Mouse (Mus musculus) embryonic facial prominence, embryonic 10.5 days (tissue): ENCODE measurements around the gene Cnbd2. TPM values are rescaled to one million over a fixed set of nuclear protein-coding genes. Genes with fewer than 3 reads are reported as not detected.
A peak's percentile ranks its signal among the peaks of the same experiment; 100 is the strongest.

Experiments used
- DNase-seq: peaks from one replicate; pipeline ENCODE4 v3.0.0-alpha.2; 2017; ENCODE audit warnings: low spot score
- H3K27ac ChIP-seq: fragments of 300-500 bp; sonication (generic); replicated peaks from 2 replicates; pipeline ENCODE4 v1.5.1; 2016; ENCODE audit warnings: mild to moderate bottlenecking
- H3K27me3 ChIP-seq: fragments of 300-500 bp; sonication (generic); replicated peaks from 2 replicates; pipeline ENCODE4 v1.6.1; 2016; ENCODE audit warnings: low read depth, mild to moderate bottlenecking; ENCODE audit not compliant: poor library complexity, severe bottlenecking
- H3K36me3 ChIP-seq: fragments of 300-500 bp; sonication (generic); replicated peaks from 2 replicates; pipeline ENCODE4 v1.6.1; 2016; ENCODE audit warnings: mild to moderate bottlenecking, moderate library complexity
- H3K4me1 ChIP-seq: fragments of 300-500 bp; sonication (generic); 2 replicates; pipeline ENCODE4 v1.6.1; 2016
- H3K4me3 ChIP-seq: fragments of 300-500 bp; sonication (generic); 2 replicates; pipeline ENCODE4 v1.5.1; 2016; ENCODE audit warnings: mild to moderate bottlenecking, moderate library complexity
- H3K9me3 ChIP-seq: fragments of 300-500 bp; sonication (generic); 2 replicates; pipeline ENCODE4 v1.6.1; 2016; ENCODE audit warnings: mild to moderate bottlenecking
- WGBS: fragments of 180-500 bp; shearing (Covaris S2); methylation state at CpG from one replicate; pipeline ENCODE4 v1.1.7; 2016; 5-methylcytosine and 5-hydroxymethylcytosine counted together
- polyA plus RNA-seq: library from polyadenylated mRNA; unstranded; fragments of >200 nt; fragmentation: Nextera tagmentation; extraction: Ambion mirVana; gene quantifications from 2 replicates; pipeline ENCODE4 v1.2.1, GENCODE M21; 2016

The Cnbd2 gene
- polyA plus RNA-seq = 2.8 and 3.3 TPM in 2 replicates

GRCm38 (mm10) chr2:156312297-156312897 lies at the start of gene Cnbd2, which contains the start of gene Scand1:
Gene Cnbd2 (plus strand): TSS chr2:156312299.
Gene Scand1 (minus strand): TSS chr2:156312704.
- DNase-seq = peak; percentile 90
- Histone ChIP-seq H3K36me3 (peaks cover 32% of the 10 kb centered on the region), H3K4me3 (peak within 1 kb of the TSS; percentile 95), H3K4me1 (peaks cover 16% of the 10 kb centered on the region), H3K9me3 (no peaks in the 10 kb centered on the region), H3K27ac (peak within 1 kb of the TSS; percentile 98), H3K27me3 (no peaks in the 10 kb centered on the region)
- under 1% methylated on average over 49 of the region's 49 CpGs for WGBS

DNA sequence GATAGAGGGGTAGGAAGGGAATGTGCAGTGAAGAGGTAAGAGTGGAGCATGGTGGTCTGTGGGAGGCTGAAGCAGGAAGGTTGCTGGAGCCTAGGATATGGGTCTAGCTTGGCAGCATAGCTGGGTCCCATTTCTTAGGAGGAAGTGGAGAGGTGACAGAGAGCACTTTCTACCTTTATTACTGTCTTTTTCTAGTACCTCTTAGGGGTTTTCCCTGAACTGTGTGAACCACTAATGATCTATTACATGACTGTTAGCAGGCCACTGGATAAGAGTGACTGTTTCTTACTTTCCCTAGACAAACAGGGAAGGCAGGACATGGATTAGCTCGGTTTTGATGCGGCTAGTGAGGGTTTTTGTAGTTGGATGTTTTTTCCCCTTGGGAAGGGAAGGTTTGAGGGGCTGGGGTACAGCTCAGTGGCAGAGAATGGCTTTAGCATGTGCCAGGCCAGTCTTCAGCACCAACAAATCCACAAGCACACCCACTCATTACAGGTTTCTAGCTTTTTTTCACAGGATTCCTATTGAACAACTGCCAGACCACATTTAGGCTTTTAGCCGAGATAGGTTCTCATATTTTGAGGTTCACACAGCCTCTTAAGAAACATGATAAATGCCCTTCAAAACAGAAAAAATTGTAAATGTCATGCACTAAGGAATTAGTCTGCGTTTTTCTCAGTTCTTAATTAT lies 48.8 kb upstream of the Cnbd2 start:
- peaks cover 86% of the 10 kb centered on the region for H3K36me3 ChIP-seq
- H3K4me3 ChIP-seq = no peak overlapping the region
- 90% methylated on average over 4 of the region's 4 CpGs for WGBS
- no peaks in the 10 kb centered on the region for H3K9me3 ChIP-seq
- H3K27ac ChIP-seq = no peak overlapping the region
- no peak for DNase-seq
- no peaks in the 10 kb centered on the region for H3K27me3 ChIP-seq
- no peaks in the 10 kb centered on the region for H3K4me1 ChIP-seq

DNA sequence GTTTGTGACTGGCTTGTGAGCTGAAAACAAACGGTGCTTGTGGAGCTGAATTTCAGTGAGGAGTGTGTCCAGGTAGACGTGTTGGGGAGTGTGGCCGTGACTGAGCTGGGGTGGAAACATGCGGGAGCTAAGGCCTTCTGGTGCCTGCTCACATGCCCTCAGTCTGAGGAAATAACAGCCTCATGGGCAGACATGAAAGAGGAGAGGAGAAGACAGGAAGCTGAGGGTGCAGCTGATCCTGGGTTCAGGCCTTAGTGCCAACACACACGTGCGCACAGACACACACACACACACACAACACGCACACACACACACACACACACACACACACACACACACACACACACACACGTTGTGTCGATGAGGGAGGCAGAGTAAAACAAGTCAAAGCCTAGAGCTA lies 44.5 kb upstream of the Cnbd2 start:
- peaks cover 80% of the 10 kb centered on the region for H3K36me3 ChIP-seq
- no peaks in the 10 kb centered on the region for H3K27me3 ChIP-seq
- no peaks in the 10 kb centered on the region for H3K9me3 ChIP-seq
- no peaks in the 10 kb centered on the region for H3K4me1 ChIP-seq
- WGBS = 96% methylated on average over 9 of the region's 9 CpGs
- no peak overlapping the region for H3K27ac ChIP-seq
- no peak for DNase-seq
- H3K4me3 ChIP-seq = no peak overlapping the region

DNA sequence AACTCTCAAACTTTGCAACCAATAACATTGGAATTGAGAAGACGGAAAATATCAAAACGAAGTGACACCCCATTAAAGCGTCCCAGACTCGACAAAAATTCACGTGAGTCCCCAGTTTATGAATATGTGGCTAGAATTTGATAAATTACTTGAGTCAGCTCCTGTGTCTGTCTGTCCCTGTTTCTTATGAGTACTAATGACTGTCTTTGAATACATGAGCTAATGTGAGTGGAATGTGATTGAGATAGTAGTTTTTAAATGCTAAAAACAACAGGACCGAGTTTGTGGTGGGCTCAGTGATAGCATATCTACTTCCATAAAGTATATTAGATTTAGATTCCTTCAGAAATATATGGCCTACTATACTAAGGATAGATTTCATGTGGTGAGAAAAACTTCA lies 39.5 kb upstream of the Cnbd2 start:
- no peak overlapping the region for H3K4me3 ChIP-seq
- no peaks in the 10 kb centered on the region for H3K4me1 ChIP-seq
- no peak for DNase-seq
- no peak overlapping the region for H3K27ac ChIP-seq
- H3K27me3 ChIP-seq = no peaks in the 10 kb centered on the region
- peaks cover 78% of the 10 kb centered on the region for H3K36me3 ChIP-seq
- no peaks in the 10 kb centered on the region for H3K9me3 ChIP-seq
- WGBS = 95% methylated on average over 6 of the region's 6 CpGs

- Histone ChIP-seq H3K36me3 (peaks cover 77% of the 10 kb centered on the region), H3K4me1 (peaks cover 3% of the 10 kb centered on the region; the same call in 1 of the 2 replicates), H3K4me3 (no peak overlapping the region), H3K27me3 (no peaks in the 10 kb centered on the region), H3K9me3 (no peaks in the 10 kb centered on the region), H3K27ac (no peak overlapping the region)
- DNase-seq = peak; percentile 80
- 66% methylated on average over 4 of the region's 4 CpGs for WGBS
Observed at GRCm38 (mm10) chr2:156278226-156279017, 33.7 kb upstream of the Cnbd2 start.

DNA sequence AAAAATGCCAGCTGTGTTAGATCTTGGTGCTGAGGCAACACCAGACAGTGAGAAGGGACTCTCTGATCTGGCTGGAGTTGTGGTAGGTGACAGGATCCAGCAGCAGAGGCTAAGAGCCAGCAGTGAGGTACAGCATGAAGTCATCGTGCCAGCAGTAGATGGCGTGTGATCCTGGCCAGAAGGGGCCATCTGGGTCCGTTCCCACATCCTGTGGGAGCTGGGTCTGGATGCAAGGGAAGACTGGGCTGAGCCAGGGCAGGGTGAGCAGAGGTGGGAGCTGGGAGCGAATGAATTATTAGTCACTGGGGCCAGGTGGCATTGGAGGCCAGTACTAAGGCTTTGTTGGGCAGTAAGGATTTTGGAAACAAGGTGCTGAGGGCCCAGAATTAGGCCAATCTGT lies 30.9 kb upstream of the Cnbd2 start:
- H3K27ac ChIP-seq = no peak overlapping the region
- no peaks in the 10 kb centered on the region for H3K9me3 ChIP-seq
- no peak overlapping the region for H3K4me3 ChIP-seq
- peaks cover 88% of the 10 kb centered on the region for H3K36me3 ChIP-seq
- WGBS = 83% methylated on average over 4 of the region's 4 CpGs
- H3K27me3 ChIP-seq = no peaks in the 10 kb centered on the region
- no peak for DNase-seq
- peaks cover 3% of the 10 kb centered on the region; the same call in 1 of the 2 replicates for H3K4me1 ChIP-seq

- peaks cover 91% of the 10 kb centered on the region for H3K36me3 ChIP-seq
- no peaks in the 10 kb centered on the region for H3K4me1 ChIP-seq
- H3K9me3 ChIP-seq = no peaks in the 10 kb centered on the region
- no peak for DNase-seq
- H3K27me3 ChIP-seq = no peaks in the 10 kb centered on the region
- no peak overlapping the region for H3K27ac ChIP-seq
- WGBS = 84% methylated on average over 2 of the region's 2 CpGs
- no peak overlapping the region for H3K4me3 ChIP-seq
Observed at GRCm38 (mm10) chr2:156285161-156285560, 26.9 kb upstream of the Cnbd2 start.

DNA sequence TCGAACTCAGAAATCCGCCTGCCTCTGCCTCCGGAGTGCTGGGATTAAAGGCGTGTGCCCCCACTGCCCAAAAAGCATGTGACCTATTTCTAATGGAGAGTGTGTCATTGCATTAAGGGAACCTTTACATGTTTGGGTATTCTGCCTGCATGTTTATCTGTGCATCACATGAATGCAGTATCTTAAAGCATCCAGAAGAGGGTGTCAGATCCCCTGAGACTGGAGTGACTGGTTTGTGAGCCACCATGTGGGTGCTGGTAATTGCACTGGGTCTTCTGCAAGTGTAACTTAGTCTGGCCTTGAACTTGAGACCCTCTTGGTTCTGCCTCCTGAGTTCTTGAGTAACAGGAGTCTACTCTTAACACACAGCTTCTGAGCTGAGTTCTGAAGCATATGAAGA lies 25.4 kb upstream of the Cnbd2 start:
- Histone ChIP-seq H3K27me3 (no peaks in the 10 kb centered on the region), H3K4me3 (no peak overlapping the region), H3K9me3 (no peaks in the 10 kb centered on the region), H3K27ac (no peak overlapping the region), H3K36me3 (peaks cover 96% of the 10 kb centered on the region), H3K4me1 (no peaks in the 10 kb centered on the region)
- 95% methylated on average over 4 of the region's 4 CpGs for WGBS
- no peak for DNase-seq

DNA sequence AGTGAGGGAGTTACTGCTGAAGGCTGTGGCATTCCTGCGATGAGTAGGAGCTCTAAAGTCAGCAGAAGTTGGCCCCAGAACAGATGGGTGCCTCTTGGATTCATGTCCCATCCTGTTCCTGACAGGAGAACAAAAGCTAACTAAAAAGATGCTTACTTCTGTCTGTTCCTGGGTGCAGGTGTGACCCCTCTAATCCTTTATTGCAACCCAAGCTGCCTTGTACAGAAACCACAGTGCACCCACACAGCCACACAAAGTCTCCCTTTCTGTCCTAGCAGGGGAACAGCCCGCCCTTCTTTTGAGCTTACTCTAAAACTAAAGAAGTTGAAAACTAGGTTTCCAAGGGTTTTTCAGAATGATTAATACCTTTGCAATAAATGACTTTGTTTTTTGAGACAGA lies 23.9 kb upstream of the Cnbd2 start:
- Histone ChIP-seq H3K4me3 (no peak overlapping the region), H3K27me3 (no peaks in the 10 kb centered on the region), H3K9me3 (no peaks in the 10 kb centered on the region), H3K36me3 (peaks cover 96% of the 10 kb centered on the region), H3K4me1 (no peaks in the 10 kb centered on the region), H3K27ac (no peak overlapping the region)
- 95% methylated on average over 2 of the region's 2 CpGs for WGBS
- DNase-seq = no peak

DNA sequence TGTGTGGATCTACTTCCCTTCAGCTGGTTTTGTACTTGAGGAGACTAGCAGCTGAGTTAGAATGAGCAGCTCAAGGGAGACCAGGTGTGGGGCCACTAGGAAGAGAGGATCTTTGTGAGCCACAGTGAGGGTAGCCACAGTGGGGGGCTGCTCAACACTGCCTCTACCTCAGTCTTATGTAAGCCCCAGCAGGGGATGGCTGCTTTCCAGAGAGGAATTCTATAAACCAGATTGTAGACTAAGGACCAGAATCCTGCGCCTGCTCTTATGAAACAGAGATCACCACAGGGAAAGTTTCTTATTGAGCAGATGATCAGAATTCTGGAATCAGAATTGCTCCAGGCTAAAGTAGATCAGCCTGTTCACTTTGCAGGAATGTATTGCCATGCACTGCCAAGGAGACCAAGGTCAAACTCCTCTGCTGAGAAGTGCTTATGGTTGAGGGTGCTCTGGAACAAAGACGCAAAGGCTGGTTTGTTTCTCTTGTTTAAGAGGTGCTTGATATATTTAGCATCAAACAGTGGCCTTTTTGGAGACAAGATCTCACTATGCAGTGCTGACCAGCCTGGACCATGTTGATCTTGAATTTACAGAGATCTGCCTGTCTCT lies 22.4 kb upstream of the Cnbd2 start:
- Histone ChIP-seq H3K36me3 (peaks cover 99% of the 10 kb centered on the region), H3K27me3 (no peaks in the 10 kb centered on the region), H3K4me1 (no peaks in the 10 kb centered on the region), H3K9me3 (no peaks in the 10 kb centered on the region), H3K27ac (no peak overlapping the region), H3K4me3 (no peak overlapping the region)
- WGBS = 93% methylated on average over 2 of the region's 2 CpGs
- DNase-seq = no peak

GRCm38 (mm10) chr2:156291998-156292397 lies 20.1 kb upstream of the Cnbd2 start:
- no peak overlapping the region for H3K27ac ChIP-seq
- no peaks in the 10 kb centered on the region for H3K9me3 ChIP-seq
- peaks cover 99% of the 10 kb centered on the region for H3K36me3 ChIP-seq
- no peak overlapping the region for H3K4me3 ChIP-seq
- WGBS = 92% methylated on average over 1 of the region's 1 CpGs
- no peak for DNase-seq
- H3K4me1 ChIP-seq = no peaks in the 10 kb centered on the region
- H3K27me3 ChIP-seq = no peaks in the 10 kb centered on the region

DNA sequence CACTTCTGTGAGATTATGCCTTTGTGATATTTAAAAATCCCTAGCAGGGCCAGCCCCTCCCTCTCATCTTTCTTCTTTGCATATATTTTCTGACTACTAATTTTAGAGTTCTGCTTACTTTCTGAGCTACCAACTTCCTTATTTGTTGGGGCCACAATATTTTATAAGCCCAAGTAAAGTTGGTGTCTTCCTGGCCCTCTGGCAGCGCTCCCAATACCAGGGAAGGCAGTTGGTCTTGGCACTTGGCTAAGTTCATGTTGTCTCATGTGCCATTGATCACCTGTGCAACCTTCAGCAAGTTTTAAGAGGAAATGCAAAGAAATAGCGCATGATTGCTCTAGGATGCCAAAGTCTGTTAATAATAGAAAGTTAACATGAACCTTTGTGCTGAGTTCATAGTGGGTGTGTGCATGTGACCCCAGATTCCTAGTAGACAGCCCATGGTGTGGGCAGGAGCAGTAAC lies 16.5 kb upstream of the Cnbd2 start:
- peaks cover 93% of the 10 kb centered on the region for H3K36me3 ChIP-seq
- no peak for DNase-seq
- no peaks in the 10 kb centered on the region for H3K4me1 ChIP-seq
- H3K4me3 ChIP-seq = no peak overlapping the region
- H3K27ac ChIP-seq = no peak overlapping the region
- no peaks in the 10 kb centered on the region for H3K27me3 ChIP-seq
- H3K9me3 ChIP-seq = no peaks in the 10 kb centered on the region
- 93% methylated on average over 2 of the region's 2 CpGs for WGBS
